Mouse (Mus musculus): ENCODE data around the gene Rtkn. TPM values are rescaled to one million over a fixed set of nuclear protein-coding genes. Genes with fewer than 3 reads are reported as not detected.

The Rtkn gene
- polyA plus RNA-seq, 1 experiment from 2014 or later = 8.8 TPM

DNA sequence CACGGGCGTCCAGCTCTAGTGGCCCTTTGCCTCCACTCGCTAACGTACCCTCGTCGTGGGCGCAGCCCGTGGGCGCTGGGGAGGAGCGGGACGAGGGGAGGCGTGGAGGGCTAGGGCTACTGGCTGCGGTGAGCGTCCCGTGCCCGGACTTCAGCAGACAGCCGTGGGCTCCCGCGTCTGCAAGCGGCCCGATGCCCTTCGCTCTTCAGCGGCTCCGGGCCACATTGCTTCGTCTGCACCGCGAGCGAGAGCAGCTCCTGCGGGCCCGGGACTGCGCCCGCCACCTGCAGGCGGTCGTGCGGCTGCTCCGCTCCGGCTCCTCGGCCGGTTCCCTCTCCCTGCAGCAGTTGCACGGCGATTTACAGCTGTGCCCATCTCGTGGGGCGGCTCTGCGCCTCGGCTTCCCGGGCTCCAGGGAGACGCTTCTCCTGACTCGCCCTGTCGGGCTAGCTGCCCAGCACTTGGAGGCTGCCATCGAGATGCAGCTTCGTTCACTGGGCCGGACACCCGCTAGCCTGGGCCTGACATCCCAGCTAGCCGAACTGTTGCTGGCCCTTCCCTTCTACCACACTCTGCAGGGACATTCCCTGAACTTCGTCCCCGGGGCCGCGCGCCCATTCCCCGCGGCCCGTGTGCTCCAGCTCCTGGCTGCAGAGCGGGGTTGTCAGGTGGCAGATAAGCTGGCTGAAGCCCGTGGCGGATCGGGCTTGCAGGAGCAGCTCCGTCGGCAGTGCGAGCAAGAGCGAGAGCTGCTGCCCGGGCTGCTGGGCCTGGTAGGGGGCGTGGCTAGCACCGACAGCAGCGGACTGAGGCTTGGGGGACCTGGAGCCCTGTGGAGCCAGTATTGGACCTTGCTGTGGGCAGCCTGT lies 33.3 kb upstream of the Rtkn start:
- Histone ChIP-seq H3K27ac (replicated peaks; ENCODE audit: low read depth, low read length) (peak overlapping the region; percentile 82), H3K4me3 (replicated peaks; ENCODE audit: low read depth, low read length) (peak overlapping the region; percentile 77), H3K27me3 (ENCODE audit: control insufficient read depth, insufficient read depth, low read length) (no peaks in the 10 kb centered on the region), H3K9me3 (ENCODE audit: control insufficient read depth, low read length) (no peaks in the 10 kb centered on the region), H3K4me1 (ENCODE audit: control insufficient read depth, insufficient read depth, low read length) (peaks cover 14% of the 10 kb centered on the region), H3K36me3 (ENCODE audit: control insufficient read depth, insufficient read depth, low read length) (no peaks in the 10 kb centered on the region), H3K4me2 (ENCODE audit: low read length) (peak overlapping the region; percentile 99), H3K9ac (replicated peaks; ENCODE audit: low read length) (peak overlapping the region; percentile 75)
- under 1% methylated on average over 74 of the region's 74 CpGs for WGBS
- ATAC-seq (ENCODE audit: low FRiP score, low TSS enrichment) = peak; percentile 79
- DNase-seq = peak; percentile 80

DNA sequence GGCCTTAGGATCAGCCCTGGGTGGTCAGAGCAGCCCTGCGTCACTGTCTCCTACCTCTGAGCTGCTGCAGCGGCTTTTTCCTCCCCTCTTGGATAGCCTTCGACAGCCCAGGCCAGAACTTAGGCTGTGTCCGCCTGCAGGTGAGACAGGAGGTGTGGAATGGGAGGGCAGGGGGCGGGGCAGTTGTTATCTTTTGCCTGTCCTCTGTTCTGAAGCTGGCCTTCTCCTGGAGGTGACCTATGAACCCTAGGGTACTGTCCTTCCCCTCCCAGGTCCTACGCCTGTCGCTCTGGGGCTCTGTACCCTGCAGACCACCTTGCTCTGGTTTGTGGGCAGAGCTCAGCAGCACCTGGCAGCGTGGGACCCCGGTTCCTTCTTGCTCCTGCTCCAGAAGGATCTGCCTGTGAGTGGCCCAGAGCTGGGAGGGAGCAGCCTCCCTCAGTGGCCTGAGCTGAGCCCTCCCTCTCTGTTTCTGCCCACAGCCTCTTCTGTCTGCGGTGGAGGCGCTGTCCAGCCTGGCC lies 32.1 kb upstream of the Rtkn start:
- Histone ChIP-seq H3K9ac (replicated peaks; ENCODE audit: low read length) (peak overlapping the region; percentile 75), H3K4me2 (ENCODE audit: low read length) (peak overlapping the region; percentile 99), H3K4me1 (ENCODE audit: control insufficient read depth, insufficient read depth, low read length) (peaks cover 21% of the 10 kb centered on the region), H3K9me3 (ENCODE audit: control insufficient read depth, low read length) (no peaks in the 10 kb centered on the region), H3K4me3 (replicated peaks; ENCODE audit: low read depth, low read length) (peak overlapping the region; percentile 77), H3K36me3 (ENCODE audit: control insufficient read depth, insufficient read depth, low read length) (no peaks in the 10 kb centered on the region), H3K27me3 (ENCODE audit: control insufficient read depth, insufficient read depth, low read length) (no peaks in the 10 kb centered on the region), H3K27ac (replicated peaks; ENCODE audit: low read depth, low read length) (no peak overlapping the region)
- WGBS = 44% methylated on average over 11 of the region's 11 CpGs
- ATAC-seq (ENCODE audit: low FRiP score, low TSS enrichment) = no peak
- no peak for DNase-seq

DNA sequence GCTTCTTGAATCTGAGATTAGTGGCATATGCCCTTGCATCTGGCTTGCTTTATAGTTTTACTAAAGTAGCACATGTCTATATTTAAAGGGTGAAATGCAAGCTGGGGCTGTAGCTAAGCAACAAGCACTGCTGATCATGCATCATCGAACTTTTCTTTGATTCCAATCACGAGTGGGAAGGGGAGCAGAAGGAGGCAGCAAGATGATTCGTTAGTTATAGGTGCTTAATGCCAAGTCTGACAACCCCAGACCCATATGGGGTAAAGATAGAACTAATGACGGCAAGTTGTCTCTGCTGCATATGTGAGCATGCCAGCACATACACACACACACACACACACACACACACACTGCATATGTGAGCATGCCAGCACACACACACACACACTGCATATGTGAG lies 31.1 kb upstream of the Rtkn start:
- Histone ChIP-seq H3K27me3 (ENCODE audit: control insufficient read depth, insufficient read depth, low read length) (no peaks in the 10 kb centered on the region), H3K27ac (replicated peaks; ENCODE audit: low read depth, low read length) (no peak overlapping the region), H3K36me3 (ENCODE audit: control insufficient read depth, insufficient read depth, low read length) (no peaks in the 10 kb centered on the region), H3K4me2 (ENCODE audit: low read length) (no peak overlapping the region), H3K4me3 (replicated peaks; ENCODE audit: low read depth, low read length) (no peak overlapping the region), H3K9ac (replicated peaks; ENCODE audit: low read length) (no peak overlapping the region), H3K9me3 (ENCODE audit: control insufficient read depth, low read length) (no peaks in the 10 kb centered on the region), H3K4me1 (ENCODE audit: control insufficient read depth, insufficient read depth, low read length) (peaks cover 26% of the 10 kb centered on the region)
- DNase-seq = no peak
- WGBS = 75% methylated on average over 4 of the region's 4 CpGs
- ATAC-seq (ENCODE audit: low FRiP score, low TSS enrichment) = no peak

DNA sequence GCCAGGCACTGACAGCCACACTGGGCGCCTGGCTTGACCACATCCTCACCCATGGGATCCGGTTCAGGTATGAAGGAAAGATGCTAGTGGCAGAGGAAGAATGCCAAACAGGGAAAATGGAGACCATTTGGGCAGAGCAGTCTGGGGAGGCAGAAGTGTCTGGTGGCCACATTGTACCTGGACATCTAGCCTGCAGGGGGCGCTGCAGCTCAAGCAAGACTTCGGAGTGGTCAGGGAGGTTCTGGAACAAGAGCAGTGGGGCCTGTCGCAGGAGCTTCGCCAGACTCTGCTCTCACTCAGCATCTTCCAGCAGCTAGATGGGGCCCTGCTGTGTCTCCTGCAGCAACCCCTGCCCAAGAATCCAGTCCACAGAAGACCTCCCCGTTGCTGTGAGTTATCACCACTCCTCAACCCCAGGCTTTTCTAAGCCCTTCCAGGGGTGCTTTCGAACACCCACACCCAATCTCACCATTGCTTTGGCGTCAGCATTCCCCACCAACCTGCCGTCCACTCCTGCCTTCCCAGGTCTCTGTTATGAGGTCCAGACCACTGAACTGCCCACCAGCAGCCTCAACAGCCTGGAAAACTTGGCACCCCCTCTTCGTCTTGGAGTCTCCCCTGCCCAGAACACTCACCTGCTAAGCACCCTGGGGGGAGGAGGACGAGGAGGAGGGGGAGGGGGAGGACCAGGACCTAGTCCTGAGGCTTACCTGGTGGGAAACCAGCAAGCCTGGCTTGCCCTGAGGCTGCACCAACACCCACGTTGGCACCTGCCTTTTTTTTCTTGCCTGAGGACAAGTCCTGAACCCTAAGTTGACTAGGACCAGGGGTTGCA lies 27.5 kb upstream of the Rtkn start:
- H3K36me3 ChIP-seq (ENCODE audit: control insufficient read depth, insufficient read depth, low read length) = 0 out of 2 replicates have a peak, but pooled peaks cover 8% of the 10 kb centered on the region
- H3K27me3 ChIP-seq (ENCODE audit: control insufficient read depth, insufficient read depth, low read length) = no peaks in the 10 kb centered on the region
- DNase-seq (peak; percentile 76), ATAC-seq (ENCODE audit: low FRiP score, low TSS enrichment) (no peak)
- peak overlapping the region; percentile 91 for H3K4me2 ChIP-seq (ENCODE audit: low read length)
- peak overlapping the region; percentile 83; the same call in 1 of the 2 replicates for H3K27ac ChIP-seq (replicated peaks; ENCODE audit: low read depth, low read length)
- WGBS = 33% methylated on average over 13 of the region's 13 CpGs
- H3K9ac ChIP-seq (replicated peaks; ENCODE audit: low read length) = peak overlapping the region; percentile 88; the same call in 1 of the 2 replicates
- H3K4me3 ChIP-seq (replicated peaks; ENCODE audit: low read depth, low read length) = peak overlapping the region; percentile 90
- peaks cover 26% of the 10 kb centered on the region for H3K4me1 ChIP-seq (ENCODE audit: control insufficient read depth, insufficient read depth, low read length)
- no peaks in the 10 kb centered on the region for H3K9me3 ChIP-seq (ENCODE audit: control insufficient read depth, low read length)

DNA sequence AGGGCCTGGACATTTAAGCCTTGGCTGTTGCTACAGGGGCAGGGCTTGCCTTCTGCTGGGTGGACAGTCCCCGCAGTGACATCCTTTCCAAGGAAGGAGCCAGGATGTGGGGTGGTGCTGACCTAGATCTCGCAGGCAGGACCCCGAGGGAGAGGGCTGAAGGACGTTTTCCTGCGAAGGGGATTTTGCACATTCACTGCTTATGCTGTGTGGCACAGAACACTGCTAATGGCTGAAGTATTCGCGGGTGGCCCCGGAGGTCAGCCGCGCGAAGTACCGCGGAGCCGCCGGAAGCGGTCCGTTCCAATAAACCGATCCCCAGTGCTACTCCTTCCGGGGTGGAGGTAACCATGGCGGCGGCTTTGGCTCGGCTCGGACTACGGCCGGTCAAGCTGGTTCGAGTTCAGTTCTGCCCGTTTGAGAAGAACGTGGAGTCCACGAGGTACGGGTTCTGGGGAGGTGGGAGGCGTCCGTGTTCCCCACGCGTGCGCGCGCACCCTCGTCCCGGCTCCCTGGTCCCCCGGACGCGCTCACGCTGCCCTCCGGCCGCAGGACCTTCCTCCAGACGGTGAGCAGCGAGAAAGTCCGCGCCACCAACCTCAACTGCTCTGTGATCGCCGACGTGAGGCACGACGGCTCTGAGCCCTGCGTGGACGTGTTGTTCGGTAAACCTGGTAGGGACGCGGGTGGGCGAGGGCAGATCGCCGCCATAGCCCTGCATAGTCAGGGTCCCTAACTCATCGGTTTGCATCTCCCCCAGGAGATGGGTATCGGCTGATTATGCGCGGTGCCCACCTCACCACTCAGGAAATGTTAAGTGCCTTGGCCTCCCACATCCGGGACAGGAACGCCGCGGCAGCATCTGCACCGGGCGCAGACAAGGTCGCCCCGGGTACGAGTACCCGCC lies 26.2 kb upstream of the Rtkn start, which contains the start of gene Mrpl53:
Mrpl53 (plus strand) TSS at position 279 of the 907 bp plus-strand sequence.
- H3K9me3 ChIP-seq (ENCODE audit: control insufficient read depth, low read length) = no peaks in the 10 kb centered on the region
- H3K36me3 ChIP-seq (ENCODE audit: control insufficient read depth, insufficient read depth, low read length) = 0 out of 2 replicates have a peak, but pooled peaks cover 8% of the 10 kb centered on the region
- H3K27ac ChIP-seq (replicated peaks; ENCODE audit: low read depth, low read length) = peak within 1 kb of the TSS; percentile 83
- no peaks in the 10 kb centered on the region for H3K27me3 ChIP-seq (ENCODE audit: control insufficient read depth, insufficient read depth, low read length)
- peak within 1 kb of the TSS; percentile 88 for H3K9ac ChIP-seq (replicated peaks; ENCODE audit: low read length)
- under 1% methylated on average over 76 of the region's 76 CpGs for WGBS
- DNase-seq = peak; percentile 89
- H3K4me1 ChIP-seq (ENCODE audit: control insufficient read depth, insufficient read depth, low read length) = peaks cover 20% of the 10 kb centered on the region
- H3K4me2 ChIP-seq (ENCODE audit: low read length) = peak within 1 kb of the TSS; percentile 91
- H3K4me3 ChIP-seq (replicated peaks; ENCODE audit: low read depth, low read length) = peak within 1 kb of the TSS; percentile 90
- peak; percentile 90 for ATAC-seq (ENCODE audit: low FRiP score, low TSS enrichment)

DNA sequence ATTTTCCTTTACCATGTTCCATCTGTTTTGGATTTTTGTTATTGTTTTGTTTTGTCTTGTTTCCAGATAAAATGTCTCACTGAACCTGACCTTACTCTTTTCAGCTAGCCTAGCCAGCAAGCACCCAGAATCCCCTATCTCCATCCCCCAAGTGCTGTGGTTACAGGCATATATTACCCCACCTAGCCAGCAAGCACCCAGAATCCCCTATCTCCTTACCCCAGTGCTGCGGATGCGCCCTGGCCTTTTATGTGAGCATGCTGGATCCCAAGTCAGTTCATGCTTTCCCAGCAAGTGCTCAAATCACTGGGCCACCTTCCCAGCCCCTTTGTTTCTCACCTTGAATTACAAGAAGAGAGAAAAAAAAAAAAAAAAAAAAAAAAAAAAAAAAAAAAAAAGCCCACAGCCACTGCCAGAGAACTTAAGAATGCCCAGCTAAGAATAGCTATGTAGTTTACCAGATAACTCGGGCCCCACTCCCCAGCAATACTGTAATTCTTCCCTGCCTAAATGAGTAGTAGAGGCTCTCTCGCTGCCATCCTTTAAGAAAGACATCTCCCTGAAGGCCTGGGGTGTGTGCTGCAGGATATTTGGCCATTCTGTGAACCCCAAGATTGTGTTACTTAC lies 23.6 kb upstream of the Rtkn start:
- DNase-seq (no peak), ATAC-seq (ENCODE audit: low FRiP score, low TSS enrichment) (no peak)
- Histone ChIP-seq H3K27me3 (ENCODE audit: control insufficient read depth, insufficient read depth, low read length) (no peaks in the 10 kb centered on the region), H3K4me1 (ENCODE audit: control insufficient read depth, insufficient read depth, low read length) (peaks cover 33% of the 10 kb centered on the region), H3K9me3 (ENCODE audit: control insufficient read depth, low read length) (no peaks in the 10 kb centered on the region), H3K4me3 (replicated peaks; ENCODE audit: low read depth, low read length) (no peak overlapping the region), H3K27ac (replicated peaks; ENCODE audit: low read depth, low read length) (no peak overlapping the region), H3K36me3 (ENCODE audit: control insufficient read depth, insufficient read depth, low read length) (0 out of 2 replicates have a peak, but pooled peaks cover 8% of the 10 kb centered on the region), H3K4me2 (ENCODE audit: low read length) (no peak overlapping the region), H3K9ac (replicated peaks; ENCODE audit: low read length) (no peak overlapping the region)
- 90% methylated on average over 4 of the region's 4 CpGs for WGBS

DNA sequence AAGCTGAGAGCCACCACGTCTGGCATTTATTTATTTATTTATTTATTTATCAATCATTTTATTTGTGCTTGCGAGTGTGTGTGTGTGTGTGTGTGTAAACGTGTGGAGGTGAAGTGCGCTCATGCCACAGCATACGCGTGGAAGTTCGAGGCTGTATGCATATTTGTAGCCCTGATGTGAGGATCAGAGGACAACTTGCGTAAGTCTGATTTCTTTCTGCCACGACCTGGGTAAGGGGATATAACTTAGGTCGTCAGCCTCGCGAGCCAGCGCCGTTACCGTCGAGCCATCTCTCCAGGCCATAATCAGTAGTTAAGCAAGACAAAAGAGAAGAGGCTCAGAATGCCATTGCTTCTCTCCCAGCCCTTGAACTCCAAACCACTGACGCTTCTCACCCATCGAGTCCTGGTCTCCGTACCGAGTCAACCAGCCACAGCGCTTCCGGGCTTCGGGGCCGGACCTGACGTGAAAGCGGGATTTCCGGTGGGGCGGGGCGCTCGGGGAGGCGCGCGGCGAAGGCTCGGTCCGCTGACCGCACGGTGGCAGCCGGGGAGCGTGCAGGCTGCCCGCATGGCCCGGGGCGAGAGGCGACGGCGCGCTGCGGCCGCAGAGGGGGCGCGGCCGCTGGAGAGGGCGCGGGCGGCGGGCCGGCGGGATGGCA lies 20.1 kb upstream of the Rtkn start, which contains the start of gene Mogs:
Mogs (plus strand) TSS at position 486 of the 661 bp plus-strand sequence.
- Histone ChIP-seq H3K27ac (replicated peaks; ENCODE audit: low read depth, low read length) (peak within 1 kb of the TSS; percentile 67), H3K27me3 (ENCODE audit: control insufficient read depth, insufficient read depth, low read length) (no peaks in the 10 kb centered on the region), H3K36me3 (ENCODE audit: control insufficient read depth, insufficient read depth, low read length) (peaks cover 40% of the 10 kb centered on the region), H3K9me3 (ENCODE audit: control insufficient read depth, low read length) (no peaks in the 10 kb centered on the region), H3K4me1 (ENCODE audit: control insufficient read depth, insufficient read depth, low read length) (peaks cover 27% of the 10 kb centered on the region), H3K4me3 (replicated peaks; ENCODE audit: low read depth, low read length) (peak within 1 kb of the TSS; percentile 83), H3K9ac (replicated peaks; ENCODE audit: low read length) (peak within 1 kb of the TSS; percentile 82), H3K4me2 (ENCODE audit: low read length) (peak within 1 kb of the TSS; percentile 76)
- WGBS = 1% methylated on average over 54 of the region's 58 CpGs
- ATAC-seq (ENCODE audit: low FRiP score, low TSS enrichment) (peak; percentile 90), DNase-seq (peak; percentile 95)
